Mouse (Mus musculus) hindbrain, embryonic 15.5 days (tissue): ENCODE measurements at regions not wholly inside any gene's neighbourhood (a gene's known extent, or its start where the extent isn't known, plus 50 kb on each side); places are given as distances from the start of the nearest gene placed in this dataset.

Experiments
- ATAC-seq: fragments of 200-750 bp; cut with Nextera tagmentation; 2 replicates; pipeline ENCODE4 v1.8.0; 2017; ENCODE audit warnings: low read depth, moderate number of reproducible peaks, moderate TSS enrichment; ENCODE audit not compliant: low FRiP score
- H3K27ac ChIP-seq: fragments of 300-500 bp; sonication (generic); replicated peaks from 2 replicates; pipeline ENCODE4 v1.5.1; 2015; ENCODE audit warnings: mild to moderate bottlenecking, inconsistent platforms
- H3K27me3 ChIP-seq: fragments of 300-500 bp; sonication (generic); 2 replicates; pipeline ENCODE4 v1.6.1; 2015; ENCODE audit warnings: control low read depth, inconsistent platforms
- H3K36me3 ChIP-seq: fragments of 300-500 bp; sonication (generic); 2 replicates; pipeline ENCODE4 v1.6.1; 2015; ENCODE audit warnings: control low read depth, inconsistent platforms
- H3K4me1 ChIP-seq: fragments of 300-500 bp; sonication (generic); replicated peaks from 2 replicates; pipeline ENCODE4 v1.6.1; 2015; ENCODE audit warnings: control low read depth, inconsistent platforms
- H3K4me2 ChIP-seq: fragments of 300-500 bp; sonication (generic); 2 replicates; pipeline ENCODE4 v1.6.1; 2015; ENCODE audit warnings: moderate library complexity, mild to moderate bottlenecking, inconsistent platforms
- H3K4me3 ChIP-seq: fragments of 300-500 bp; sonication (generic); 2 replicates; pipeline ENCODE4 v1.5.1; 2015; ENCODE audit warnings: mild to moderate bottlenecking, inconsistent platforms
- H3K9ac ChIP-seq: fragments of 300-500 bp; sonication (generic); 2 replicates; pipeline ENCODE4 v1.6.1; 2015; ENCODE audit warnings: inconsistent platforms
- H3K9me3 ChIP-seq: fragments of 300-500 bp; sonication (generic); 2 replicates; pipeline ENCODE4 v1.6.1; 2016; ENCODE audit warnings: control low read depth, inconsistent platforms
- WGBS: fragments of 180-500 bp; shearing (Covaris S2); methylation state at CpG from one replicate; pipeline ENCODE4 v1.1.7; 2015; 5-methylcytosine and 5-hydroxymethylcytosine counted together

- Histone ChIP-seq H3K27me3 (no peaks in the 10 kb centered on the region), H3K4me1 (no peaks in the 10 kb centered on the region), H3K4me2 (no peak overlapping the region), H3K4me3 (no peak overlapping the region), H3K27ac (no peak overlapping the region), H3K36me3 (no peaks in the 10 kb centered on the region), H3K9ac (no peak overlapping the region), H3K9me3 (no peaks in the 10 kb centered on the region)
- no peak for ATAC-seq
- WGBS = 81% methylated on average over 5 of the region's 5 CpGs
Measured at GRCm38 (mm10) chr12:109272101-109272500, 180.5 kb upstream of the Dlk1 start.

DNA sequence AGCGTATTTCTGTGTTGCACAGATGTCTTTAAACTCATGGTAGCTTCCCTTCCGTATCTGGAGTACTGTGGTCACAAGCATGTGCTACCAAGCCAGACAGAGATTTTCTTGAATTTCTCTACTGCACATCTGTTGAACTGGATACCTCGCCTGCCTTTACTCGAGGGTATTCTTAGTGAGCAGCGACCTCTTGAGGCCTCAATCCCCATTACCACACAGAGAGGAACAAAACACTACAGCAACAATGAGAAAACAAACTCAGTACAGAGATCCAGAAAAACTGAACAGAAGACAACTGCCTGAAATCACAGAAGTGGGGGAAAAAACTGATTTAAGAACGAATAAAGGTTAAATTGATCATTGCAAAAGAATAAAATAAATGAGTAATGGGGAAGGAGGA lies 137.8 kb upstream of the Dlk1 start:
- H3K4me1 ChIP-seq = no peaks in the 10 kb centered on the region
- H3K27ac ChIP-seq = no peak overlapping the region
- H3K9ac ChIP-seq = no peak overlapping the region
- no peaks in the 10 kb centered on the region for H3K36me3 ChIP-seq
- WGBS = 27% methylated on average over 6 of the region's 6 CpGs
- no peak overlapping the region for H3K4me2 ChIP-seq
- ATAC-seq = no peak
- no peaks in the 10 kb centered on the region for H3K9me3 ChIP-seq
- no peaks in the 10 kb centered on the region for H3K27me3 ChIP-seq
- H3K4me3 ChIP-seq = no peak overlapping the region

DNA sequence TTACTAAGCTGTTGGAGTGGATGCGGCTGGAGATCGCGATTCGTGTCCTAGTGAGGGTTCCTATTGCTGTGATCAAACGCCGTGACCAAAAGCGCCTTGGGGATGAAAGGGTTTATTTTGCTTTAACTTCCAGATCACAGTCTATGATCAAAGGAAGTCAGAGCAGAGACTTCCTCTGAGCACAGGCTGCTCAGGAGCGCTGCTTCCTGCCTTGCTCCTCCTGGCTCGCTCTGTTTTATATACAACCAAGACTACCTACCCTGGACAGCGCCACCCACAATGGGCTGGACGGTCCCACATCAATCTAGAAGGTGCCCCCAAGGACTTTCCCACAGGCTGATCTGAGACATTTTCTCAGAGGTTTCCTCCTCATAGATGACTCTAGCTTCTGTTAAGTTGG lies 126.6 kb upstream of the Dlk1 start:
- Histone ChIP-seq H3K9me3 (no peaks in the 10 kb centered on the region), H3K4me3 (no peak overlapping the region), H3K27ac (no peak overlapping the region), H3K4me1 (no peaks in the 10 kb centered on the region), H3K27me3 (no peaks in the 10 kb centered on the region), H3K4me2 (no peak overlapping the region), H3K9ac (no peak overlapping the region), H3K36me3 (no peaks in the 10 kb centered on the region)
- WGBS = 66% methylated on average over 11 of the region's 11 CpGs
- ATAC-seq = no peak

- Histone ChIP-seq H3K4me1 (no peaks in the 10 kb centered on the region), H3K27ac (no peak overlapping the region), H3K9me3 (no peaks in the 10 kb centered on the region), H3K36me3 (no peaks in the 10 kb centered on the region), H3K4me2 (no peak overlapping the region), H3K27me3 (no peaks in the 10 kb centered on the region), H3K4me3 (no peak overlapping the region), H3K9ac (no peak overlapping the region)
- ATAC-seq = no peak
- WGBS = 84% methylated on average over 2 of the region's 2 CpGs
Measured at GRCm38 (mm10) chr12:109371327-109371726, 81.3 kb upstream of the Dlk1 start.

GRCm38 (mm10) chr12:109385794-109386193 lies 66.8 kb upstream of the Dlk1 start:
- Histone ChIP-seq H3K9ac (no peak overlapping the region), H3K27me3 (no peaks in the 10 kb centered on the region), H3K27ac (no peak overlapping the region), H3K36me3 (no peaks in the 10 kb centered on the region), H3K4me1 (no peaks in the 10 kb centered on the region), H3K4me2 (no peak overlapping the region), H3K4me3 (no peak overlapping the region), H3K9me3 (no peaks in the 10 kb centered on the region)
- WGBS = 84% methylated on average over 5 of the region's 5 CpGs
- no peak for ATAC-seq

- WGBS = 52% methylated on average over 7 of the region's 7 CpGs
- H3K4me1 ChIP-seq = peaks cover 10% of the 10 kb centered on the region
- ATAC-seq = no peak
Measured at GRCm38 (mm10) chr12:109388791-109389190, 63.8 kb upstream of the Dlk1 start.

DNA sequence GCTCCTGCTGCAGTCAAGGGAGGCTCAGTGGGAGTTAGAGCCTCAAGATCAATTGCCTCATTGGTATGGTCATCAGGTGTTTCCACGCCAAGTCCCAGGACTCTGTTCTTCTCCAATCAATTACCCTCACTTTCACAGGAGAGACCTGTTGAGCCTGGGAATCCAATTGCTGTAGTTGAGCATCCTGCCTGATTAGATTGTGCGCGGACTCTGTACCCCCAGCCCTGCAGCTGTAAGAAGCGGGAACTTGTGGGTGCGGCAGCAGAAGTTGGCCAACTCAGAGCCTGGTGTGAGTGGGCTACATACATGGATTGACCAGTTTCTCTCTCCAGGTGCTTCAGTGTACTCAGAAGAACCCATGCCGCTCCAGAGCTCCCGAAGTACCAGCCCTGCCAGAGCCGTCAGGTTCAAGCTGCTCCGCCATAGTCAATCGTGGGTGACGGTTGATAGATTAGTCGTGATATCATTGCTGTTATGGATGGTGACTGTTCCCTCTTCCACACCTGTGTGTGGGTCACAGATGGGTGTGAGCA lies 62.2 kb upstream of the Dlk1 start:
- Histone ChIP-seq H3K9me3 (no peaks in the 10 kb centered on the region), H3K27me3 (no peaks in the 10 kb centered on the region), H3K9ac (no peak overlapping the region), H3K36me3 (no peaks in the 10 kb centered on the region), H3K4me3 (no peak overlapping the region), H3K27ac (no peak overlapping the region), H3K4me2 (no peak overlapping the region), H3K4me1 (peaks cover 19% of the 10 kb centered on the region)
- no peak for ATAC-seq
- WGBS = 92% methylated on average over 12 of the region's 12 CpGs

More at GRCm38 (mm10) chr12:109388791-109389190, 63.8 kb upstream of the Dlk1 start:
- H3K9ac ChIP-seq = no peak overlapping the region
- H3K27ac ChIP-seq = no peak overlapping the region
- H3K4me3 ChIP-seq = no peak overlapping the region
- no peaks in the 10 kb centered on the region for H3K27me3 ChIP-seq
- no peaks in the 10 kb centered on the region for H3K36me3 ChIP-seq
- no peaks in the 10 kb centered on the region for H3K9me3 ChIP-seq
- no peak overlapping the region for H3K4me2 ChIP-seq

DNA sequence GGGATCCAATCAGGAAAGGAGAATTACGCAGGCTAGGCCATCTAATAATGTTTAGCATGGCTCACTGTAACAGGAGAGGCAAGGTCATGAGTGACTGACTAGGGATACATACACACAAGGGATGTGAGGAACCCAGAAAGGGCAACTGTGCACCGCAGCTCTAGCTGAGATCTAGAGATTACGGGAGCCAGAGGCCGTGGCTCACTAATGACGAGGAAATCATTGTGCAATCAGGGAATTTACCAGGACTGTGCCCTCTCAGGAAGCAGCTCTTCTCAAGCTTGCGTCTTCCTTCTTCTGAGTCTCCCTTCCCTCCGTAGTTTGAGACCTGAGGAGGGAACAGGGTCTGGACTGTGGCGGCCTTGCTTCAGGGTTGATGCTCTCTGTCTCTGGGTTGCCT lies 61.6 kb upstream of the Dlk1 start:
- Histone ChIP-seq H3K4me1 (peaks cover 19% of the 10 kb centered on the region), H3K9ac (no peak overlapping the region), H3K27me3 (no peaks in the 10 kb centered on the region), H3K4me2 (no peak overlapping the region), H3K4me3 (no peak overlapping the region), H3K36me3 (no peaks in the 10 kb centered on the region), H3K9me3 (no peaks in the 10 kb centered on the region), H3K27ac (no peak overlapping the region)
- ATAC-seq = no peak
- WGBS = 90% methylated on average over 8 of the region's 8 CpGs

DNA sequence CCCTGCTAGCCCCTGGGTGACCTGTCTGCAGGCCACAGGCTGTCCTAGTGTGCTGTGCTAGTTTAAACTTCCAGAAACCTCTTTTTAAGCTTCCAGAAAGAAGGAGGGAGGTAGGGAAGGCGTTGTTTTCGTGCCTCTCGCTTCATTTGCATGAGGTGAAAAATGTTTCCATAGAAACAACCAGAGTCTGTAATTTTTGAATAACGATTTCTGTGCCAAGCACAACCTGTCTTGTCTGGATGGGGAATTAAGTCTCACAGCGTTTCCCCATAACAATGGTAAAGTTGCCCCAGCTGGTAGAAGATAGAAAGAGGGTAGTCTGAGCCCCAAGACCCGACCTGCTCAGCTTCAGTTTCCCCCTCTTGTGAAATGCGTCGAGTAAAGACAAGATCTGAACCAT lies 59.3 kb upstream of the Dlk1 start:
- H3K27ac ChIP-seq = no peak overlapping the region
- peaks cover 30% of the 10 kb centered on the region for H3K4me1 ChIP-seq
- H3K36me3 ChIP-seq = no peaks in the 10 kb centered on the region
- H3K4me2 ChIP-seq = peak overlapping the region; percentile 16
- no peaks in the 10 kb centered on the region for H3K27me3 ChIP-seq
- WGBS = 19% methylated on average over 8 of the region's 8 CpGs
- H3K9me3 ChIP-seq = no peaks in the 10 kb centered on the region
- no peak for ATAC-seq
- no peak overlapping the region for H3K4me3 ChIP-seq
- no peak overlapping the region for H3K9ac ChIP-seq

DNA sequence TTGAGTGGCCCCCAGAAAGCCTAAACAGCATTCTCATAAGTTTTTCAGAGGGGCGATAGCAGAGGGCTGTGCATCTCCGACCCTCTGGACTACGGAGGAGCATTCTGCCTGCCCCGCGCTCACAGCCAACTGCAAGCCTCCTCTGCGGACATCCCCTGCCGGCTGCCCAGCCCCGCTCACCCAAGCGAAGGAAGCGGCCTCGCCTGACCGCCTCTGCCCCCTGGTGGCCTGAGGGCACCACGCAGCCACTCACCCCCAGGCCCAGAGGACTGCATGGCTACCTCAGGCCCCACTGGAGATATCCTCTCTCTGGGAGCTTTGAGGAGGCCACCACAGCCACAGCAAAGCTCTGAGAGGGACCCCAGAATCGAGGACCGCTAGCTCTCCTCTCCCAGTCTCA lies 58.8 kb upstream of the Dlk1 start:
- no peaks in the 10 kb centered on the region for H3K9me3 ChIP-seq
- H3K9ac ChIP-seq = no peak overlapping the region
- no peaks in the 10 kb centered on the region for H3K36me3 ChIP-seq
- peak; percentile 64; the same call in 1 of the 2 replicates for ATAC-seq
- no peak overlapping the region for H3K4me3 ChIP-seq
- H3K4me1 ChIP-seq = peaks cover 30% of the 10 kb centered on the region
- H3K27me3 ChIP-seq = no peaks in the 10 kb centered on the region
- 5% methylated on average over 15 of the region's 15 CpGs for WGBS
- H3K27ac ChIP-seq = no peak overlapping the region
- peak overlapping the region; percentile 16 for H3K4me2 ChIP-seq

GRCm38 (mm10) chr12:109394396-109394795 lies 58.2 kb upstream of the Dlk1 start:
- H3K4me2 ChIP-seq = no peak overlapping the region
- WGBS = 29% methylated on average over 11 of the region's 11 CpGs
- 0 out of 2 replicates have a peak overlapping the region, but pooled peaks have one; percentile 0 for H3K27ac ChIP-seq
- no peaks in the 10 kb centered on the region for H3K27me3 ChIP-seq
- no peak overlapping the region for H3K4me3 ChIP-seq
- no peak for ATAC-seq
- no peaks in the 10 kb centered on the region for H3K36me3 ChIP-seq
- H3K9me3 ChIP-seq = no peaks in the 10 kb centered on the region
- peaks cover 36% of the 10 kb centered on the region for H3K4me1 ChIP-seq
- H3K9ac ChIP-seq = no peak overlapping the region

GRCm38 (mm10) chr12:109396614-109397013 lies 56.0 kb upstream of the Dlk1 start:
- Histone ChIP-seq H3K9ac (no peak overlapping the region), H3K4me2 (no peak overlapping the region), H3K4me1 (peaks cover 40% of the 10 kb centered on the region), H3K27ac (no peak overlapping the region), H3K36me3 (no peaks in the 10 kb centered on the region), H3K4me3 (no peak overlapping the region), H3K27me3 (no peaks in the 10 kb centered on the region), H3K9me3 (no peaks in the 10 kb centered on the region)
- 88% methylated on average over 6 of the region's 6 CpGs for WGBS
- no peak for ATAC-seq
